Mouse (Mus musculus): ENCODE measurements around the gene Gimap5. TPM values are rescaled to one million over a fixed set of nuclear protein-coding genes. Genes with fewer than 3 reads are reported as not detected.

Gimap5 gene
- total RNA-seq, 1 experiment from 2014 or later: 91.7 TPM

DNA sequence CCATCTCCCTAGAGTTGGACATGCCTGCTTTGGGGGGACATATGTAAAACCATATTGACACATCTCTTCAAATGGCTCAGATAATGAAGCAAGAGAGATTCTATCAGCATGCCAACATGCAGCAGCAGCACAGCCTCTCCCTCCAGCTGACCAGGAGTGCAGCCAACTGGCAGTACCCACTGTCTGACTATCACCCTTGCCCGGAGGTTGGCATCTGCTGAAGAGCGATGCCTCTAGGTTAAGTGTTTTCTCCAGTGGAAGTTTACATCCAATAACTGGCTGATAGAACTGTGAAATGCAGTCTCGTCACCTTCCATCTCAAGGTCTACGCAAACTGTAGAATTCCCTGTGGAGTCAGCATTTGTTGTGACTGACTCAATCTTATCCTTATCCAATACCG is 8.3 kb upstream of the Gimap5 start:
- no peak for ATAC-seq (replicated peaks; ENCODE audit: insufficient number of reproducible peaks, low FRiP score, low TSS enrichment, poor library complexity, severe bottlenecking)

DNA sequence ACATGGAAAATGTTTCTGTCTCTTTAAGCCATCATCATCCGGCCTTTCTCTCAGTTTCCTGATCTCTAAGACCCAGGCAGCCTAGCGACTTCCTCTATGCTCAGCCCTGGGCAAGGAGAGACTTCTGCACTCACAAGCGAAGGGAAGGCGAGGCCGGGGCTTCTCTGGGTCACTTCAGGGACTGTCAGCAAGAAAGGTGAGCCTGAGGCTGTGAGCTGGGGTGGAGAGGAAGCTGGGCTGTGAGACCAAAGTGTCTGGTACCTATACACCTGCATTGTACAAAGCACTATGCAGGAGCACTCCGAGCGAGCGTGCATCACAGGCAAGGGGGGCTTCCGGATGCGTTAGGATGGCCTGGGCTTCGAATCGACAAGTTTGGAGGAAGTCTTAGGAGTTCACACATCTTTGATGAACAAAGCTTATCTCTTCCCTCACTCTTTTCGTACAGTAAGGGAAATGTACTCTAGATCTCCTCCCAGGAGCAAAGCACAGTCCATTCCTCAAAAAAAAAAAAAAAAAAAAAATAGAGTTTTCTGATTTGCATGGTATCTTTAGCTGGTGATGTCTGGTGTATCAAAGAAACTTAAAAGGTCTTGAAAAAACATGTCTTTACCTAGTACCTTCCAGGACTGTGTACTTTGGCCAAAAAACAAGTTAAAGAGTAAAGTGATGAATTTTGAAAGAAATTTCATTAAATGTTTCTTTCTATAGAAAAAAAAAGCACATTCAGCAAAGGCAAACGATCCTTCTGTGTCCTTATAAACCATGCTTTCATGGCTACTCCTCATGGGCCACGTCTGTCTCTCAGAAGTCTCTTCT is 6.8 kb upstream of the Gimap5 start, which contains the start of gene Gimap1:
Gene Gimap1, plus strand, starts transcription at position 94 of the 819 bp plus-strand sequence.
- ATAC-seq (replicated peaks; ENCODE audit: insufficient number of reproducible peaks, low FRiP score, low TSS enrichment, poor library complexity, severe bottlenecking): peak; percentile 59; the same call in 1 of the 2 replicates

DNA sequence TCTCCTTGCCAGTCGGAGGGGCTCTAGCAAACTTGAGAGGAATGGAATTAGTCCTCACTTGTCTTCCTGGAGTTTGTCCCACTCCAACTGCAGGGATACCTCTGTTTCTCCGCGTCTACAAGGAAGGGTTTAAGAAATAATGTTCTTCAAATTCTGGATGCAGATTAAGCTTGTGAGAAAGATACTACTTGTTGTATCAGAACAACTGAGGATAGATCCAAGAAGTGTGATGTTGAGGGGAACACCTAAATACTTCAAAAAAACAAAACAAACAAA is 6.3 kb upstream of the Gimap5 start:
- no peak for ATAC-seq (replicated peaks; ENCODE audit: insufficient number of reproducible peaks, low FRiP score, low TSS enrichment, poor library complexity, severe bottlenecking)

DNA sequence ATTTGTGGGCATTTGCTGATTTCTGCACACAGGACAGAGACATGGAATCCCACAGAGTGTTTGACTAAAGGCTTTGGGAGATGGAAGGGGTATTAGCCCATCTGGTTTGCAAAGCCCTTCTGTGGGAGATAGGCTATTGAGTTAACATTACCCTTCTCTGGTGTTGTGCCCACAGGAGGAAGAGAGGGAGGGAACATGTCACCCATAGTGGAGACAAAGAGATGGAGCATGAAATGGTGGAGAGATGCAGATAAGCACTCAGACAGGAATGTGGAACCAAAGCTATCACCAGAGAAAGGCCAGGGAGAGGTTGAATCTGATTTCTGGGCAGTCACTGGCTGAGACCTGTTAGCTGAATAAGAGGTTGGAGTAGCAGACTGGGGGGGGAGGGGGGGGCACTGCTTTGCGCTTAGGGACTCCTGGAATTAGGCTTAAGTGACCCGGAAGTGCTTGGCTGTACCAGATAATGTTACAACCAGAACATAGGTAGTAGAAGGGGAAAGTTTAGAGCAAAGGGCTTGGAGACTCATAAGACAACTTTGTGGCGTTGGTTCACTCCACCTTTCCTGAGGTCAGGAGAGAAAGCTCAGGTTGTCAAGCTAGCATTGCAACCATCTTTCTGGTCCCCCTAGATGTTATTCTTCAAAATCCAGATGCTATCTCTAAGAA is 5.4 kb upstream of the Gimap5 start:
- no peak for ATAC-seq (replicated peaks; ENCODE audit: insufficient number of reproducible peaks, low FRiP score, low TSS enrichment, poor library complexity, severe bottlenecking)

DNA sequence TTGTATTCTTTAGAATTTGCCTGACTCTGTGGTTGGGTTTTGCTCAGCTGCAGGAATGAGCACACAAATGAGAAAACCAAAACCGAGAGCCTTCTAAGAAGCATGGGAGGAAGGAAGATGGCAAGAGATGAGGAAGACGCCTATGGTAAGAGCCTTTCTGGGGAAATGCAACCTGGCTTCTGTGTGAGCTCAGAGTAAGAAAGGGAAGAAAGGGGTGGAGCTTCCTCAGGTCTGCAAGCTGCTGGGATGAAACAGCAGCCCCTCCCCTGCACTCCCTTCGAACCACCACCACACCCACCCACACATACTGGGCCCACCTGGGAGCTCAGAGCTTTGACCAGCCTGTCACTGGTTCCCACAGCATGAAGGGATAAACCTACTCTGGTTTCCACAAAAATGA is 4.7 kb upstream of the Gimap5 start:
- ATAC-seq (replicated peaks; ENCODE audit: insufficient number of reproducible peaks, low FRiP score, low TSS enrichment, poor library complexity, severe bottlenecking): no peak

DNA sequence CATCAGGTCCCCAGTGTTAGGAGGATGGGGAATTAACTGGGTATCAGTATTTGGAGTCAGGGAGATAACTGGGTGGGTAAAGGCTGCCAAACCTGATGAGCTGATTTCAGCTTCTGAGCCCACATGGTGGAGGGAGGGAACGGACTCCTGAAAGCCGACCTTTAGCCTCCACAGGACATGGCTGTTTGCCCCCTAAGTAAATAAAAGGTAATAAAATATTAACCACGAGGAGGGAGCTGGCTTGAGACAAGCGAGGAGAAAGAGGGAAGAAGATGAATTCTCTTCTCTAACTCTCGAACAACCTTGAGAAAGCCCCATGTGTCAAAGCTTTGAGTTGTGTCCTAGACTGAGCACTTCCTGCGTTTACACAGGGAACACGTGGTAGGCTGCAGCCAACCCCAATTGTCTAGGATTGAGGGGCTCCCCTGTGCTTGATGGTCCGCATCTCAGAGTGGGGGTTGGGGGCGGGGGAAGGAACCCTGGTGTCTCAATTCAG is 4.2 kb upstream of the Gimap5 start:
- ATAC-seq (replicated peaks; ENCODE audit: insufficient number of reproducible peaks, low FRiP score, low TSS enrichment, poor library complexity, severe bottlenecking): no peak

DNA sequence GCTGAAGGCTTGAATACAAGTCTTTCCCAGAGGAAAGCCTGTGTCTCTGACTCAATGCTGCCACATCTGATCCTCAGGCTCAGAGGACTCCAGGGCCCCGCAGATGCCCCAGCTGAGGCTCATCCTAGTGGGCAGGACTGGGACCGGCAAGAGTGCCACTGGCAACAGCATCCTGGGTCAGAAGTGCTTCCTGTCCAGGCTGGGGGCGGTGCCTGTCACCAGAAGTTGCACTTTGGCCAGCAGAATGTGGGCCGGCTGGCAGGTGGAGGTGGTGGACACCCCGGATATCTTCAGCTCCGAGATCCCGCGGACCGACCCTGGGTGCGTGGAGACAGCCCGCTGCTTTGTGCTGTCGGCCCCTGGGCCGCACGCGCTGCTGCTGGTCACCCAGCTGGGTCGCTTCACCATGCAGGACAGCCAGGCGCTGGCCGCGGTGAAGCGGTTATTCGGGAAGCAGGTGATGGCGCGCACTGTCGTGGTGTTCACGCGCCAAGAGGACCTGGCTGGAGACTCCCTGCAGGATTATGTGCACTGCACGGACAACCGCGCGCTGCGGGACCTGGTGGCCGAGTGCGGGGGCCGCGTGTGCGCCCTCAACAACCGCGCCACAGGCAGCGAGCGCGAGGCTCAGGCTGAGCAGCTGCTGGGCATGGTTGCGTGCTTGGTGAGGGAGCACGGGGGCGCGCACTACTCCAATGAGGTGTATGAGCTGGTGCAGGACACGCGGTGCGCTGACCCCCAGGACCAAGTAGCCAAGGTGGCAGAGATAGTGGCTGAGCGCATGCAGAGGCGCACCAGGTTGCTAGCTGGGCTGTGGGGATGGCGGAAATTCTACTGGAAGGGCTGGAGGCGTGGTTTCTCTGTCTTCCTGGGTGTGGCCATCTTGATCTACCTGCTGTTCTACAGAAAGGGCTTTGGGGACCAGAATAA is 3.3 kb upstream of the Gimap5 start:
- no peak for ATAC-seq (replicated peaks; ENCODE audit: insufficient number of reproducible peaks, low FRiP score, low TSS enrichment, poor library complexity, severe bottlenecking)

DNA sequence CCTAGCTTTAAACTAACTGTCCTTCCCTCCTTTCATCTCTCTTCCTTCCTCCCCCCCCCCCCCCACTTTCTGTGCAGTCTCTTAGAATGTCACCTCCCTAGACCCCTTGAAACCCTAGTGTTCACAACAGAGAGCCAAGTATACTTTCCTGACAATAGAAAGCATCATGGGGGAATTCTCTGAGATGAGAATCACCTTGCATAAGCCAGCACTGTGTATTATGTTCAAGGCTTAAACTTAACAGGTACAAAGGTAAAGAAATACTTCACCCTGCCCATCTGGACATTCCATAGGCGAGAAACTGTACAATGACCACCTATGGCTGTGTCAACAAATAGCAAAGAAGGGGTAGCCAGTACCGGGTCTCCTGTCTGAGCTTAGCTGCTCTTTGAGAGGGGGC is 507 bp upstream of the Gimap5 start:
- ATAC-seq (replicated peaks; ENCODE audit: insufficient number of reproducible peaks, low FRiP score, low TSS enrichment, poor library complexity, severe bottlenecking): no peak

DNA sequence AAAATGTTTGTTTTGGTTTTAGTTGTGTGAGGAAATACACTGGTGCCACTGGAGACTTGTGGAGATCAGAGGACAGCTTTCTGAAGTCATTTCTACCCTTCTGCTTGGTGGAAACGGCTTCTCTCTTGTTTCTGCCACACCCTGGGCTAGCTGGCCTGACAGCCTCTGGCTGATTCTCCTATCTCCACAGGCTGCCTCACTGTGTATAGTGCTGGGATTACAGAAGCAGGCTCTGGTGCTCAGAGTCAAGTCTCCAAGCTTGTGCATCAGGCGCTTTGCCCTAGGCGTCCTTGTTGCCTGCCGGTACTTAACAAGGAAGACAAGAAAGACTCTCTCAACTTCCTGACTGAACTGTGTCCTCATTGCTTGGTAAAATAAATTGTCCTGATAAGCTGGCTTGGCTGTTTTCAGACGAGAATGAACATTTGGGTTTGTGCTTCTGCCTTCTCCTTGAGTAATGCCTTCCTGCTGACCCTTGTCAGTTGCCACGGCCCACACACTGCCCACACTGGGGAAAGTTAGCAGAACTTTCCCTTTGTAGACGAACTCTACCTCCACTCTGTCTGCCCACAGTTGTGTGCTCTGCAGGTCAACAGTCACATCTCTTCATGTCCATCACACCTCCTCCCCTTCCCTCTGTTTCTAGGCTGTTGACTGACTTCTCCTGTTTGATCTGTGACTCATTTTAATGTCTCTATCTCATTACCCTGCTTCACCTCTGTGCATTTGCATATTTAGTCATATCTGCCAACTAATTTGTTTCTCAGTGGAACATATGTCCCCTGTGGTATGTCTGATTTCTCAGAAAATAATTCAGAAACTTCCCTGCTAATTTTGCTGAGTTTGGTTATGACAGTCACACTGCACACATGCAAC is 1.3 kb downstream of the Gimap5 start:
- peak; percentile 45; the same call in 1 of the 2 replicates for ATAC-seq (replicated peaks; ENCODE audit: insufficient number of reproducible peaks, low FRiP score, low TSS enrichment, poor library complexity, severe bottlenecking)

DNA sequence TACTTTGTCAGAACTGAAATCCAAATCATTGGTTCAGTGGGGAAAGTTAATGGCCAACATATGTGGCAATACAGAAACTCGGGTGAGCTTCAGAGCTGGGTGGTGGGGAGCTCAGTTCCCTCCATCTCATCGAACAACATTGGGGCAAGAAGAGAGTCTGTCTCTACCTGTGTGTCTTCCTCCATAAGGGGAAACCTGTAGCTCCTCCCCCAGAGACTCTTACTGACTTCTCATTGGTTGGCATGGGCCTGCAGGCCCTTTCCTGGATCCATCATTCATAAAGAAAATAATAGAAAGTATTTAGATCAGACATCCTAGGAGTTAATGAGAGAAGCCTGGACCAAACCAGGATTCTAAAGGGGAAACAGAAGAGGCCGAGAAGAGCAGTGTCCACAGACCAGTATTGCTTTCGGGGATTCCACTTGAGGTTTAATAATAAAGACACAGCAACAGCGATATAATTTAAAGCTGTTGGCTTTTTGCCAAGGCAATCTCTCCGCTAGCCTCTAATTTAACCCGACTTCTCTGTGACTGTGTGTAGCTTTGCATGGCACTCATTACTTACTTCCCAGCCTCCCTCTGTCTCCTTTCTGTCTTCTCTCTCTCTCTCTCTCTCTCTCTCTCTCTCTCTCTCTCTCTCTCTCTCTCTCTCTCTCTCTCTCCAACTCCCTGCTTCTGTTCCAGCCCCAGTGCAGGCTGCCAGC is 17.7 kb downstream of the Gimap5 start:
- no peak for ATAC-seq (replicated peaks; ENCODE audit: insufficient number of reproducible peaks, low FRiP score, low TSS enrichment, poor library complexity, severe bottlenecking)

DNA sequence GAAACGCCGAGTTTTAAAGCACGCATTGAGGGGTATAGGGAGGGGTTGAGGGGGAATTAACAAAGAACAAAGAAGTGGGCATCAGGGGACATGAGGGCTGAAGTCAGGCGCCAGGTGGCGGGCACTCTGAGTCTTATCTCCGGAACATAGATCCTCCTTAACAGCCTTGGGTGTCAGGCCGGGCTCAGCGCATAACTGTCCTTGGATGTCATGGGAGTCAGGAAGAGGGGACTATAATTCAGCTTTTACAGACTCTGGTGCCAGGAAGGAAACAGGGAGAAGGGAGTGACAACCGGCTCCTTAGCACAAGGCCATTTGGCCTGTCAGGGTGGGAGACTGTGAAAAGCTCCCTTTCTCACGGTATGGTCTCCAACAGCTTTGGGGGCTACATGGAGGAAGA is 18.5 kb downstream of the Gimap5 start:
- ATAC-seq (replicated peaks; ENCODE audit: insufficient number of reproducible peaks, low FRiP score, low TSS enrichment, poor library complexity, severe bottlenecking): no peak

DNA sequence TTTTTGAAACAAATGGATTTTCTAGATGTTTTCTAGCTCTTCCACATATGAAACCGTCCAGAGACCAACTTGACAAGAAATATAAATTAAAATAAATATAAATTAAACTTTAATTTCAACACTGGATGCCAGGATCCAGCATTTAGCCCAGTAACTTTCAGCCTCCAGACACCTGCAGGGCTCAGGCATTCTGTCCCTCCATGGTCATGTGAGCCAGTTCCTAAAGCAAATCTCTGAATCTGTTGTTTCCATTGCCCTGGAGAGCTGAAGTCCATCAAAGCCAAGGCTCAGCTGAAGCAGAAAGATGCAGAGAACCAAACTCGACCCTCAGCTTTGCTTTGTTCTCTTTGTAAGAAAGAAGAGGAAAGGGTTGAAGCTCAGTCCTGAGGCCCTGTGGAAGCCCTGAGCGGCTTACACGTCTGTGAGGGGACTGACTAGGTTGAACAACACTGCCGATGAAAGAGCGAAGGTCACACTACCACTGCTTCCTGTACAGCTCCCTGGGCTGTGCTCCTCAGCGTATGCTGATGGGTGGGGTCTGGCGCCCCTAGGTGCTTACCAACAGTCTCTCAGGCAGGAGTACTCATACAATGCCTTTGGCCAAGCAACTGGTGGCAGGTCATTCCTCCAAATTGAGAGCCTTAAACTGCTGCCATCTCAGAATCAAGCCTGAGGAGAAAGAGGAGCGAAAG is 22.3 kb downstream of the Gimap5 start:
- ATAC-seq (replicated peaks; ENCODE audit: insufficient number of reproducible peaks, low FRiP score, low TSS enrichment, poor library complexity, severe bottlenecking): no peak; the same call in 1 of the 2 replicates

DNA sequence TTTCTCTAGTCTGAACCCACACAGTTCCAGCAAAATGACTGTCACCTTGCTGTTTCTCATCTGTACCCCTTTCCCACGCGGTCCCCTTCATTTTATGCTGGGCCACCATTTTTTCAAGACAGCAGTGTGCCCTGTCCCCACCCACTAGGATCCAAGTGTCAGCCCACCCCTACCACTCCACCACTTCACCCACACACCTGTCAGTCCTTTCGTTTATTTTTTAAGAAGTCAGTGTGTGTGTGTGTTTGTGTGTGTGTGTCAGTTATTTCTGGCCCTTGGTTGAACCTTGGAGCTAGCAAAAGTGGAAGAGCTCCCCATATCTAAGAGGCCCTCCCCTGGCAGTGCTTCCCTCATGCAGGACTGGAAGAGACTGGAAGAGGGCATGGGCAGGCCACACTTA is 22.9 kb downstream of the Gimap5 start:
- ATAC-seq (replicated peaks; ENCODE audit: insufficient number of reproducible peaks, low FRiP score, low TSS enrichment, poor library complexity, severe bottlenecking): no peak

DNA sequence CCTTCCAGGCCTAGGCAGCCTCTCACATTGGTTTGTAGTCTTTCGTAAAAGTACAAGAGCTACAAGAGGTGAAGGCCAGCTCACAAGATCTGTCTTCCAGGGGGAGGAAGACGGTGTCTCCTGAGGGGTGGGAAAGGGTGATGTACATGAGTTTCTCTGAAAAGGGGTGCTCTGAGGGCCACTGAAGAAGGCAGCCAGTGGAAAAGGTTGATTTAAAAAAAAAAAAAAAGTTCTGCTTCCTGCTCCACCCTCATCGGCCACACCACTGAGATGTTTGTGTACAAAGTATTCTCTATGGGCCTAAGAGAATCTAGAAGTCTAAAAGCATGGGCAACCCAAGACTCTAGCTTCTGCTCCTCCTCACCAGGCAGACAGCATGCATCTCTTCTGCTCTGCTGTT is 24.7 kb downstream of the Gimap5 start, which contains the start of gene Gimap3:
Gene Gimap3, minus strand, starts transcription at position 156 of the 400 bp plus-strand sequence.
- no peak for ATAC-seq (replicated peaks; ENCODE audit: insufficient number of reproducible peaks, low FRiP score, low TSS enrichment, poor library complexity, severe bottlenecking)

DNA sequence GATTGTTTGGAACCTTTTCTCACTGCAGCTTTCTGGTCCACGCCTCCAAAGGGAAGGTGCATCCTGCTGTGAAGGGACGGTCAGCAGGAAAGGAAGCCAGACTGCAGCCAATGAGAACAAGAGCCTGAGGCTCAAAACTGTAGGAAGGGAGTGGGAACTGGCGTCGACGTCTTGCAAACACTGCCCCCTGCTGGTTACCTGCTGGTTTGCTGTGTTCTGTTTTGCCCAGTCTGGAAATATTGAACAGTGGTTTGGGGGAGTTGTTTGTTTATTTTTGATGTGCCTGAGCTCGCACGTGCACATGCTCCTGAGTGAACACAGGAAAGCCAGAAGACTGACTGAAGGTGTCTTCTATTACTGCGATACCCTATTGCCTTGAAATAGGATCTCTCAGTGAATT is 26.0 kb downstream of the Gimap5 start:
- ATAC-seq (replicated peaks; ENCODE audit: insufficient number of reproducible peaks, low FRiP score, low TSS enrichment, poor library complexity, severe bottlenecking): peak; percentile 68; the same call in 1 of the 2 replicates

DNA sequence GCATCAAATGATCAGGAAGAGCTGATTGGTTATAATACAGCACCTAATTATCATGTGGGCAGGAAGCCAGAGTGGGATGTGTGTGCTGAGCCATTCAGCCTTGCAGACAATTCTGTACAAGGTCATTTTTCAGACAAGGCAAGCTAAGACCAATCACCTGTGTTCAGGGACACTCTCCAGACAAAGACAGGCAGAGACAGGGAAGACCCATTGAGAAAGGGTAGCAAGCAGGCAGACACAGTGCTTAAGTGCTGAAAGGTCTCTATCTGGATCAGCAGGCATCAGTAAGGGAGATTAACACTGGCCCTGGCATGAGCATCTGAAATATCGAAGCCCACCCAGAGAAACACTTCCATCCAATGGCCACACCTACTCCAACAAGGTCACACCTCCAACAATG is 38.4 kb downstream of the Gimap5 start:
- no peak for ATAC-seq (replicated peaks; ENCODE audit: insufficient number of reproducible peaks, low FRiP score, low TSS enrichment, poor library complexity, severe bottlenecking)

DNA sequence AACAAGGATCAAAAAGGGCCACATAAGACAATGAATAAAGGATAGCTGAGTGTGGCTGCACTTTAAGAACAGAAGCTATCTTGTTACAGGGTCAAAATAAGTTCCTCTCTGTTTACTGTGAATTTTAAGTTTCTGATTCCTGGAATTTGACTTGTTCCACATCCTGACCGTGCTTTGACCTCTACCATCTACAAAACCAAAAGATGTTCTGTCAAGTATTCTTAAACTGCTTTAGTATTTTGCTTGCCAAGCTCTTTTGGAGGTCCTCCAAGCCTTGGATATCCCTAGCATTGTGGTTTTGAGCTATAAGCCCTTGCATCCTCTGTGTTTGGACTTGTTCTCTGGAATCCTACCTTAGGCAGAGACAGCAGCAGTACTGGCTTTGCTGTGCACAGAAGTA is 39.2 kb downstream of the Gimap5 start:
- no peak for ATAC-seq (replicated peaks; ENCODE audit: insufficient number of reproducible peaks, low FRiP score, low TSS enrichment, poor library complexity, severe bottlenecking)

Data from monocyte, adult 5-6 weeks (primary cell).